Mouse (Mus musculus) testis, adult 2 months (tissue): ENCODE measurements around the gene Cacng6. TPM values are rescaled to one million over a fixed set of nuclear protein-coding genes. Genes with fewer than 3 reads are reported as not detected.
"Not testable (repeated sequence)": the region's sequence is repeated elsewhere in the genome, so short reads cannot be mapped to it uniquely, and the experiment has no call there.

Source experiments
- H3K27ac ChIP-seq: fragments of 200-500 bp; 2 replicates; pipeline ENCODE4 v1.5.1; 2012; ENCODE audit warnings: low read depth, low read length; ENCODE audit not compliant: control insufficient read depth, insufficient read depth
- H3K27me3 ChIP-seq: fragments of 200-500 bp; 2 replicates; pipeline ENCODE4 v1.6.1; 2012; ENCODE audit warnings: mild to moderate bottlenecking, low read length, moderate library complexity; ENCODE audit not compliant: control insufficient read depth, insufficient read depth
- H3K36me3 ChIP-seq: fragments of 200-500 bp; 2 replicates; pipeline ENCODE4 v1.6.1; 2012; ENCODE audit warnings: mild to moderate bottlenecking, low read length; ENCODE audit not compliant: control insufficient read depth, insufficient read depth
- H3K4me1 ChIP-seq: fragments of 200-500 bp; 2 replicates; pipeline ENCODE4 v1.6.1; 2012; ENCODE audit warnings: low read length; ENCODE audit not compliant: control insufficient read depth, insufficient read depth
- H3K4me3 ChIP-seq: fragments of 200-500 bp; 2 replicates; pipeline ENCODE4 v1.5.1; 2012; ENCODE audit warnings: low read depth, mild to moderate bottlenecking, low read length, moderate library complexity, mixed read lengths; ENCODE audit not compliant: control insufficient read depth
- CTCF ChIP-seq: fragments of 200-500 bp; IDR thresholded peaks from 2 replicates; pipeline ENCODE4 v1.5.1; 2012; ENCODE audit warnings: low read depth, mild to moderate bottlenecking, inconsistent platforms, low read length, moderate library complexity; ENCODE audit not compliant: control insufficient read depth, insufficient read depth, insufficient replicate concordance
- POLR2A ChIP-seq: fragments of 200-500 bp; IDR thresholded peaks from 2 replicates; pipeline ENCODE4 v1.6.1; 2012; ENCODE audit warnings: low read depth, mild to moderate bottlenecking, inconsistent platforms, low read length, moderate library complexity; ENCODE audit not compliant: control insufficient read depth
- polyA plus RNA-seq: library from polyadenylated mRNA; depleted of rRNA; stranded (reverse); fragments of >200 nt; gene quantifications from 2 replicates; pipeline ENCODE4 v1.2.3, GENCODE M21; 2012

Cacng6 gene
- polyA plus RNA-seq, 1 experiment: 0.05 TPM

DNA sequence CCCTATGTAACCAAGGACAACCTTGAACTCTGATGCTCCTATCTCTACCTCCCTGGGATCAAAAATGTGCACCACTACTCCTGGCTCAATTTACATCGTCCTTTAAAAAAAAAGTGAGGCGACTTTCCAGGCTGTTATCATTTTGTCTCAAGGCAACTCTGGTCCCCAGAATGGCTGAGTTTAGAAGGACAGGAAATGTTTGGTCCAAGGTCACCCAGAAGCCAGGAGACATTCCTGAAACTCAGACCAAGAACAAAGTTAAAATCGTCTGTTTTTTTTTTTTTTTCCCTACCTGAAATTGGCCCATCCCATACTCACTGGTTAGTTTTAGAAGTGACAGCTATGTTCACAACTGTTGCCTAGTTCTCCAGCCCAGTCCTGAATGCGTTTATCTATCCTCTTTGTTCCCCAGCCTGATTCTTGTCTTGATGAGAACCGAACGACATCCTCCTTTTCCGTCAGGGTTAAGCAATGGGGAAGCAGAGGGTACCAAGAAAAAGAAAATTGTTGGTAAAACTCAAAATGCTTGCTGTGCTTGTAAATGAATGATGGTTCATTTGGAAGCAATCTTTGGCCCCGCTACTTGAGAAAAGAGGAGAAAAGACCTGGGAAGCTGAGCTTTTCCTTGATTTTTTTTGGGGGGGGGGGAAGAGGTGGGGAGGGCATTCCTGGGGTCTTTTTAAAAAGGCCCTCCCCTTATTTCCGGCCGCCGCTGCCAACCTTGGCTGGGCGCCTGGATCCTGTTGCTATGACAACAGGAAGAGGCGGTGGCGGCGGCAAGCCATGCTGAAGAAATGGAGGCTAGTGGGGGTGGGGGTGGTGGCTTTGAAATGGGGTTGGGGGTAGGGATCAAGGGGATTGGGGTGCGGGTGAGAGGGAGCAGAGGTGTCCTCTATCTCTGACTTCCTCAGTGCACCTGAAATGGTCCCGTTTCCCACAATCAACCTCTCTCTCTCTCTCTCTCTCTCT lies 34.3 kb upstream of the Cacng6 start:
- H3K4me3 ChIP-seq: peak overlapping the region; percentile 63
- no peaks in the 10 kb centered on the region for H3K27me3 ChIP-seq
- no peaks in the 10 kb centered on the region; the same call in 1 of the 2 replicates for H3K36me3 ChIP-seq
- H3K27ac ChIP-seq: peak overlapping the region; percentile 18; the same call in 1 of the 2 replicates
- H3K4me1 ChIP-seq: peaks cover 19% of the 10 kb centered on the region
- TF ChIP-seq POLR2A (no peak), CTCF (no peak)

- peak within 1 kb of the TSS; percentile 82 for H3K4me3 ChIP-seq
- TF ChIP-seq POLR2A: no peak
- no peak for TF ChIP-seq CTCF
- H3K4me1 ChIP-seq: peaks cover 19% of the 10 kb centered on the region
- no peaks in the 10 kb centered on the region; the same call in 1 of the 2 replicates for H3K36me3 ChIP-seq
- H3K27ac ChIP-seq: peak within 1 kb of the TSS; percentile 18; the same call in 1 of the 2 replicates
- H3K27me3 ChIP-seq: no peaks in the 10 kb centered on the region
Observed at GRCm38 (mm10) chr7:3390413-3391080, 33.4 kb upstream of the Cacng6 start, which contains the start of gene Cacng8. Gene Cacng8 (plus strand): TSS chr7:3390683.

DNA sequence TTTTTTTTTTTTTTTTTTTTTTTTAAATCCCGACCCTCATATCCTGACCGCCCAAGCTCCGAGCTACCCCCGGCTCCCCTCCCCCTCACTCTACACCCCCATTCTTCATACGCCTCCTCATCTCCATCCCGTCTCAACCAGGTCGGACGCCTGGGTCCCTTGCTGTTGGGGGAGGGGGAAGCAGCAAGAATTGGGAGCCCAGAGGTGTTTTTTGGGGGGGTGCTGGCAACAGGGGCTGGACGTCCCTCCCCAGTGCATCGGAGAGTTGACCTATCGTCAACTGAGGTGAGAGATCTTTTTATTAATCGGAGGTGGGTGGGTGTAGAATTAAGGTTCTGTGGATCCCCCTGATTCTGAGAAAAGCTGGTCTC lies 32.9 kb upstream of the Cacng6 start:
- H3K4me1 ChIP-seq: peaks cover 19% of the 10 kb centered on the region
- TF ChIP-seq CTCF (no peak), POLR2A (no peak)
- H3K27ac ChIP-seq: no peak overlapping the region

GRCm38 (mm10) chr7:3391809-3392208 lies 32.2 kb upstream of the Cacng6 start:
- Histone ChIP-seq H3K4me1 (peaks cover 21% of the 10 kb centered on the region), H3K27me3 (no peaks in the 10 kb centered on the region), H3K4me3 (peak overlapping the region; percentile 72), H3K27ac (no peak overlapping the region), H3K36me3 (no peaks in the 10 kb centered on the region; the same call in 1 of the 2 replicates)
- 0 out of 2 replicates have a peak, but pooled peaks have one; percentile 14 for TF ChIP-seq POLR2A
- TF ChIP-seq CTCF: no peak

More for the DNA sequence above, 32.9 kb upstream of the Cacng6 start:
- Histone ChIP-seq H3K4me3 (peak overlapping the region; percentile 78), H3K27me3 (no peaks in the 10 kb centered on the region), H3K36me3 (no peaks in the 10 kb centered on the region; the same call in 1 of the 2 replicates)

GRCm38 (mm10) chr7:3397355-3397754 lies 26.6 kb upstream of the Cacng6 start:
- Histone ChIP-seq H3K36me3 (no peaks in the 10 kb centered on the region), H3K27ac (no peak overlapping the region), H3K4me3 (no peak overlapping the region), H3K4me1 (peaks cover 4% of the 10 kb centered on the region), H3K27me3 (no peaks in the 10 kb centered on the region)
- no peak for TF ChIP-seq POLR2A
- TF ChIP-seq CTCF: no peak

- Histone ChIP-seq H3K27ac (no peak overlapping the region), H3K36me3 (no peaks in the 10 kb centered on the region), H3K4me1 (peaks cover 4% of the 10 kb centered on the region), H3K27me3 (no peaks in the 10 kb centered on the region), H3K4me3 (no peak overlapping the region)
- TF ChIP-seq POLR2A (no peak), CTCF (no peak)
Observed at GRCm38 (mm10) chr7:3397797-3398196, 26.2 kb upstream of the Cacng6 start.

DNA sequence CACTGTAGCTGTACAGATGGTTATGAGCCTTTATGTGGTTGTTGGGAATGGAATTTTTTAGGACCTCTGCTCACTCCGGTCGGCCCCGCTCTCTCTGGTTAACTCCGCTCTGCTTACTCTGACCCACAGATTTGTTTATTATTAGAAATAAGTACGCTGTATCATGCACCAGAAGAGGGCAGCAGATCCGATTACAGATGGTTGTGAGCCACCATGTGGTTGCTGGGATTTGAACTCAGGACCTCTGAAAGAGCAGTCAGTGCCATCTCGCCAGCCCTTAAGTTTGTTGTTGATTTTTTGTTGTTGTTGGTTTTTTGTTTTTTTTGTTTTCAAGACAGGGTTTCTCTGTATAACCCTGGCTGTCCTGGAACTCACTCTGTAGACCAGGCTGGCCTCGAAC lies 25.6 kb upstream of the Cacng6 start:
- H3K27ac ChIP-seq, H3K4me1 ChIP-seq, H3K4me3 ChIP-seq: not testable (repeated sequence)

More for the DNA sequence above, 25.6 kb upstream of the Cacng6 start:
- H3K27me3 ChIP-seq, H3K36me3 ChIP-seq: not testable (repeated sequence)
